Mouse (Mus musculus) limb, embryonic 14.5 days (tissue): ENCODE measurements around the gene Krba1. TPM values are rescaled to one million over a fixed set of nuclear protein-coding genes. Genes with fewer than 3 reads are reported as not detected.

Experiments used
- ATAC-seq: fragments of 200-750 bp; cut with Nextera tagmentation; 2 replicates; pipeline ENCODE4 v1.8.0; 2017; ENCODE audit warnings: low read depth, moderate number of reproducible peaks, moderate TSS enrichment; ENCODE audit not compliant: low FRiP score
- DNase-seq: peaks from one replicate; pipeline ENCODE4 v3.0.0-alpha.2; 2015; ENCODE audit warnings: low spot score
- H3K27ac ChIP-seq: fragments of 300-500 bp; sonication (generic); replicated peaks from 2 replicates; pipeline ENCODE4 v1.5.1; 2014; ENCODE audit warnings: low read depth, mild to moderate bottlenecking, low read length, moderate library complexity, mixed read lengths
- H3K27me3 ChIP-seq: fragments of 300-500 bp; sonication (generic); 2 replicates; pipeline ENCODE4 v1.6.1; 2014; ENCODE audit warnings: low read length, mixed read lengths; ENCODE audit not compliant: control insufficient read depth, insufficient read depth
- H3K36me3 ChIP-seq: fragments of 300-500 bp; sonication (generic); 2 replicates; pipeline ENCODE4 v1.6.1; 2014; ENCODE audit warnings: mild to moderate bottlenecking, low read length, moderate library complexity, mixed read lengths; ENCODE audit not compliant: control insufficient read depth, insufficient read depth
- H3K4me1 ChIP-seq: fragments of 300-500 bp; sonication (generic); 2 replicates; pipeline ENCODE4 v1.6.1; 2014; ENCODE audit warnings: antibody characterized with exemption, low read length, mixed read lengths; ENCODE audit not compliant: control insufficient read depth, insufficient read depth
- H3K4me2 ChIP-seq: fragments of 300-500 bp; sonication (generic); replicated peaks from 2 replicates; pipeline ENCODE4 v1.6.1; 2014; ENCODE audit warnings: low read depth, mild to moderate bottlenecking, low read length, moderate library complexity; ENCODE audit not compliant: severe bottlenecking
- H3K4me3 ChIP-seq: fragments of 300-500 bp; sonication (generic); replicated peaks from 2 replicates; pipeline ENCODE4 v1.5.1; 2014; ENCODE audit warnings: low read length
- H3K9ac ChIP-seq: fragments of 300-500 bp; sonication (generic); 2 replicates; pipeline ENCODE4 v1.6.1; 2014; ENCODE audit warnings: mild to moderate bottlenecking, low read depth, low read length, moderate library complexity; ENCODE audit not compliant: severe bottlenecking
- H3K9me3 ChIP-seq: fragments of 300-500 bp; sonication (generic); 2 replicates; pipeline ENCODE4 v1.6.1; 2016; ENCODE audit warnings: low read length; ENCODE audit not compliant: control insufficient read depth
- POLR2A ChIP-seq: fragments of 200-500 bp; IDR thresholded peaks from 2 replicates; pipeline ENCODE4 v1.8.0; 2012; ENCODE audit warnings: inconsistent platforms, mild to moderate bottlenecking, moderate library complexity, borderline replicate concordance; ENCODE audit not compliant: insufficient read depth, insufficient read length; ENCODE audit errors: extremely low read depth
- WGBS: fragments of 180-500 bp; shearing (Covaris S2); extraction: QIAGEN DNeasy Blood & Tissue Kit; methylation state at CpG from one replicate; pipeline ENCODE4 v1.1.7; 2014; 5-methylcytosine and 5-hydroxymethylcytosine counted together
- microRNA-seq: library from miRNA; unstranded; fragments of <30 nt; microRNA quantifications from one replicate; pipeline ENCODE4, GENCODE M21; 2016
- polyA plus RNA-seq, 2 experiments: library from polyadenylated mRNA; depleted of rRNA in 1 of 2; stranded (reverse) in 1 of 2; unstranded in 1 of 2; fragments of >200 nt; fragmentation: Nextera tagmentation in 1 of 2; extraction: Ambion mirVana in 1 of 2; gene quantifications; 2 replicates each; pipeline versions ENCODE4 v1.2.1 to v1.2.3; 2012 to 2014

The Krba1 gene
- polyA plus RNA-seq, 2 experiments: 22.1 to 39.1 TPM

GRCm38 (mm10) chr6:48464966-48465679 lies 69.7 kb downstream of the Krba1 start:
- no peak overlapping the region for H3K9ac ChIP-seq
- H3K4me1 ChIP-seq: no peaks in the 10 kb centered on the region
- WGBS: 89% methylated on average over 12 of the region's 13 CpGs
- no peaks in the 10 kb centered on the region for H3K27me3 ChIP-seq
- TF ChIP-seq POLR2A: no peak
- H3K4me3 ChIP-seq: no peak overlapping the region
- H3K4me2 ChIP-seq: no peak overlapping the region
- no peak for DNase-seq
- no peaks in the 10 kb centered on the region for H3K9me3 ChIP-seq
- H3K36me3 ChIP-seq: no peaks in the 10 kb centered on the region
- no peak overlapping the region for H3K27ac ChIP-seq
- no peak for ATAC-seq

GRCm38 (mm10) chr6:48466715-48467114 lies 71.3 kb downstream of the Krba1 start:
- H3K9me3 ChIP-seq: no peaks in the 10 kb centered on the region
- H3K27me3 ChIP-seq: no peaks in the 10 kb centered on the region
- WGBS: 42% methylated on average over 6 of the region's 6 CpGs
- no peak overlapping the region for H3K4me2 ChIP-seq
- ATAC-seq: no peak
- no peak overlapping the region for H3K27ac ChIP-seq
- H3K4me3 ChIP-seq: no peak overlapping the region
- no peak for TF ChIP-seq POLR2A
- no peaks in the 10 kb centered on the region for H3K4me1 ChIP-seq
- H3K9ac ChIP-seq: no peak overlapping the region
- no peak for DNase-seq
- no peaks in the 10 kb centered on the region for H3K36me3 ChIP-seq

GRCm38 (mm10) chr6:48467490-48467889 lies 72.1 kb downstream of the Krba1 start:
- no peak overlapping the region for H3K27ac ChIP-seq
- H3K4me2 ChIP-seq: no peak overlapping the region
- no peak for TF ChIP-seq POLR2A
- 75% methylated on average over 7 of the region's 7 CpGs for WGBS
- no peak overlapping the region for H3K4me3 ChIP-seq
- ATAC-seq (no peak), DNase-seq (no peak)
- H3K9ac ChIP-seq: no peak overlapping the region
- H3K9me3 ChIP-seq: no peaks in the 10 kb centered on the region
- H3K36me3 ChIP-seq: no peaks in the 10 kb centered on the region
- H3K27me3 ChIP-seq: no peaks in the 10 kb centered on the region
- H3K4me1 ChIP-seq: no peaks in the 10 kb centered on the region

Small RNA genes within 50 kb of the gene (microRNA-seq; reads per million reads assigned to microRNA genes)
- not detected for gene Gm24325

Other genes starting within 250 kb of the Krba1 start
- 43.5 and 62.1 TPM in 2 replicates for gene Zfp467, start 50.2 kb downstream of the Krba1 start, polyA plus RNA-seq (2012; rRNA removed)
- 29.3 TPM in 2 replicates for gene Zfp467, start 50.2 kb downstream of the Krba1 start, polyA plus RNA-seq (2014; fragmentation: Nextera tagmentation; extraction: Ambion mirVana)
- gene Sspo, start 52.6 kb downstream of the Krba1 start, polyA plus RNA-seq (2012; rRNA removed): 1.2 and 1.9 TPM in 2 replicates
- 0.07 and 0.17 TPM in 2 replicates for gene Sspo, start 52.6 kb downstream of the Krba1 start, polyA plus RNA-seq (2014; fragmentation: Nextera tagmentation; extraction: Ambion mirVana)
- 11.0 and 13.1 TPM in 2 replicates for gene Atp6v0e2, start 142.0 kb downstream of the Krba1 start, polyA plus RNA-seq (2012; rRNA removed)
- gene Atp6v0e2, start 142.0 kb downstream of the Krba1 start, polyA plus RNA-seq (2014; fragmentation: Nextera tagmentation; extraction: Ambion mirVana): 7.8 and 8.7 TPM in 2 replicates
- gene Lrrc61, start 159.2 kb downstream of the Krba1 start, polyA plus RNA-seq (2012; rRNA removed): 17.6 and 18.4 TPM in 2 replicates
- gene Lrrc61, start 159.2 kb downstream of the Krba1 start, polyA plus RNA-seq (2014; fragmentation: Nextera tagmentation; extraction: Ambion mirVana): 5.9 and 6.7 TPM in 2 replicates
- gene Rarres2, start 177.2 kb downstream of the Krba1 start, polyA plus RNA-seq (2012; rRNA removed): 15.2 and 19.7 TPM in 2 replicates
- gene Rarres2, start 177.2 kb downstream of the Krba1 start, polyA plus RNA-seq (2014; fragmentation: Nextera tagmentation; extraction: Ambion mirVana): 16.1 and 21.3 TPM in 2 replicates
- gene Gm45021, start 194.0 kb downstream of the Krba1 start, polyA plus RNA-seq (2012; rRNA removed): 0.78 TPM in 1 of 2 replicates, not detected in the other
- 0.94 TPM in 1 of 2 replicates, not detected in the other for gene Gm45021, start 194.0 kb downstream of the Krba1 start, polyA plus RNA-seq (2014; fragmentation: Nextera tagmentation; extraction: Ambion mirVana)
- gene Repin1, start 198.3 kb downstream of the Krba1 start, polyA plus RNA-seq (2012; rRNA removed): 35.2 and 55.3 TPM in 2 replicates
- 23.3 and 25.7 TPM in 2 replicates for gene Repin1, start 198.3 kb downstream of the Krba1 start, polyA plus RNA-seq (2014; fragmentation: Nextera tagmentation; extraction: Ambion mirVana)
- not detected in 2 replicates for gene Gm44965, start 198.4 kb downstream of the Krba1 start, polyA plus RNA-seq (2012; rRNA removed)
- not detected in 2 replicates for gene Gm44965, start 198.4 kb downstream of the Krba1 start, polyA plus RNA-seq (2014; fragmentation: Nextera tagmentation; extraction: Ambion mirVana)
- gene Zfp775, start 206.5 kb downstream of the Krba1 start, polyA plus RNA-seq (2012; rRNA removed): 4.8 and 6.4 TPM in 2 replicates
- 5.8 and 5.9 TPM in 2 replicates for gene Zfp775, start 206.5 kb downstream of the Krba1 start, polyA plus RNA-seq (2014; fragmentation: Nextera tagmentation; extraction: Ambion mirVana)
- 1.1 and 1.5 TPM in 2 replicates for gene AI854703, start 231.2 kb downstream of the Krba1 start, polyA plus RNA-seq (2012; rRNA removed)
- 0.76 and 0.87 TPM in 2 replicates for gene AI854703, start 231.2 kb downstream of the Krba1 start, polyA plus RNA-seq (2014; fragmentation: Nextera tagmentation; extraction: Ambion mirVana)